Mouse (Mus musculus) layer of hippocampus, adult 6 months (tissue): ENCODE measurements around the gene Ldhc. TPM values are rescaled to one million over a fixed set of nuclear protein-coding genes. Genes with fewer than 3 reads are reported as not detected.

Source experiments
- long read RNA-seq, 2 experiments: library from polyadenylated mRNA; unstranded; transcript quantifications; one replicate each; pipeline ENCODE4 v2.0.0; 2019 to 2020
- polyA plus RNA-seq: library from polyadenylated mRNA; unstranded; fragments of <200 nt; fragmentation: Nextera tagmentation; gene quantifications from 2 replicates; pipeline ENCODE4 v1.2.3, GENCODE M21; 2021

Ldhc gene
- not detected in 2 replicates for polyA plus RNA-seq
- long read RNA-seq, experiment 1 = 0 reads
- long read RNA-seq, experiment 2 = 0 reads

DNA sequence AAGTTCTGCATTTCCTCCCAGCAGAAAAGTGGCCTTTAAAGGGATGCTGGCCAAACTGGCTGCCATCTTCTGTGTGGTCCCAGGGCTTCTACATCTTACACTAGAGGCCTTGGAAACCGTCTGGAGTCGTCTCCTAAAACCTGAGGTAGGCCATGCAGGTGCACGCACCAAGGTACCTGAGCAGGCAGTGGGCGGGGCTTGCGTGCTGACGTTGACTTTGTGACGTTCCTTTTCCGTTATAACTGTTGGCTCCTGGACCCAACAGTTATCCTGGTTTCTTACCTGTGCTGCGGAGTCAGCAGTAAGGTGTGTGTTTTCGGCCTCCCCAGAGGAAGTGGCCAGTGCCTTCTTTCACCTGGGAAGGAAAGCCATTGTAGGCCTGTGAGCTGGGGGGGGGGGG is at the start of gene Ldhc:
TSS of gene Ldhc (plus strand) at position 208 of the 400 bp plus-strand sequence.

DNA sequence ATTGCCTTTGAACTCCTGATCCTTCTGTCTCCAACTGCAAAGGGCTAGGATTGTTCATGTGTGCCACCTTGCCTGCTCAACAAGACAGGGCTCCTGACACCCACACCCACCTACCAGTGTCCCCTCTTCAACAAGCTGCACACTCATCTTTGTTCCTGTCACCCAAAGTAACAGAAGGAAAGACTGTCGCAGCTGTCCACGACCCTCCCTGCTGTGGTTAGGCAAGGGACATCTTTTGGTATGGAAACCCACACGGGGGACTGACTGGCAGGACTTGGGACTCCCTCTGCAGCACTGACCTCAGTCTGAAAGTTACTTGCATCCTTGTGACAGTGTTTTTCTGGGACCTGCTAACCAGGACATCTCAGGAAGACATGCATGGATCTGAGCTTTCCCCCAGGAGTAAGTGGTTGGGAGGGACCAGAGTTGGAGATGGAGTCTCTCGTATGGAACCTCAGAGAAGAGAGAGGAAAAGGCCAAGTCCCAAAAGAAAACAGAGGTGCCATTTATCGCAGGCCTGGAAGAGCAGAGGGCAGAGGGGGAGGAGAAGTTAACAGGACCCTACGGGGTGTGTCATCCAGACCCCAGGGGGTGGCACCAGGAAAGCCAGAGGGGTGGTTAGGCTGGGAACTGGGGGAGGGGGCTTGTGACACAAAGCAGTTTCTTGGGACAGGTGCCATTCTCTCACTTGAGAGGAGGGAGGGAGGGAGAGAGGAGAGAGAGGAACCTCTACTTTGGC is 20.0 kb upstream of the Ldhc start, which contains the start of gene Ldha:
TSS of gene Ldha (plus strand) at position 689 of the 739 bp plus-strand sequence.

DNA sequence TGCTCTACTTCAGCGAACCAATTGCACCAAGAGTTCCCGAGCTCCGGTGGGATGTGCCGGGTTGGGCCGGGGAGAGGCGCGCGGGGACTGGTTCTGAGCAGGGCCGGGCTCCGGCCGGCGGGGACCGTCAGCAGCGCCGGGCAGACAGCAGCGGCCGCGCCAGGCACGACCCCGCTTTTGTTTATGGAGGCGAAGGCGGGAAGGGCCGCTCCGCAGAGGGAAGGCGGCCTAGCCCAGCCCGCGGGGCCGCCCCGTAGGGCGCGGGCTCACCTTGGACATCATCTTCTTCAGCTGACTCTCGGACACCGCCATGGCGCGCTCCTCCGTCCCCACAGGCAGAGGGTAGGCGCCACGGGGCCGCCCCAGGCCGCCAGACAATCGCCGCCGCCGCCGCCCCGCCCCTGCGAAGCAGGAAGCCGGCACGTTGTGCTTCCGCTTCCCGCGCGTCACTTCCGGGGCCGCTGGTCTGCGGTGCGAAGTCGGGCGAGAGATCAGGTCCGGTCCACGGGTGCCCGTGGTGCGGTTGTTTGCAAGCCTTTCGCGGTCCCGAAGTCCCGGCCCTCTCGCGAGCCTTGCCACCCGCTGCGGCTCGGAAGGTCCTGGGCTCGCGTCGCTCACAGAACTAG is 58.7 kb downstream of the Ldhc start, which contains the start of gene Tsg101:
TSS of gene Tsg101 (minus strand) at position 419 of the 626 bp plus-strand sequence.

Other genes starting within 250 kb of the Ldhc start
- gene Sergef, start 221.4 kb upstream of the Ldhc start, polyA plus RNA-seq = 32.6 and 34.1 TPM in 2 replicates
- gene Tph1, start 188.7 kb upstream of the Ldhc start, polyA plus RNA-seq = 0.34 and 0.64 TPM in 2 replicates
- gene Saal1, start 150.5 kb upstream of the Ldhc start, polyA plus RNA-seq = 9.9 and 11.1 TPM in 2 replicates
- gene Saa3, start 145.5 kb upstream of the Ldhc start, polyA plus RNA-seq = not detected in 2 replicates
- gene Saa4, start 128.6 kb upstream of the Ldhc start, polyA plus RNA-seq = not detected in 2 replicates
- gene Saa1, start 118.2 kb upstream of the Ldhc start, polyA plus RNA-seq = 0.19 and 0.28 TPM in 2 replicates
- 0.53 TPM in 1 of 2 replicates, not detected in the other for gene Saa2, start 109.4 kb upstream of the Ldhc start, polyA plus RNA-seq
- 3.3 and 4.4 TPM in 2 replicates for gene Hps5, start 65.1 kb upstream of the Ldhc start, polyA plus RNA-seq
- gene Gtf2h1, start 65.1 kb upstream of the Ldhc start, polyA plus RNA-seq = 14.6 and 17.1 TPM in 2 replicates
- gene Ldha, start 19.7 kb upstream of the Ldhc start, polyA plus RNA-seq = 957 and 989 TPM in 2 replicates
- 239 and 241 TPM in 2 replicates for gene Tsg101, start 58.8 kb downstream of the Ldhc start, polyA plus RNA-seq
- gene Uevld, start 97.3 kb downstream of the Ldhc start, polyA plus RNA-seq = 3.5 and 3.6 TPM in 2 replicates
- gene Gm9999, start 122.4 kb downstream of the Ldhc start, polyA plus RNA-seq = not detected in 2 replicates
- gene Spty2d1, start 147.2 kb downstream of the Ldhc start, polyA plus RNA-seq = 3.9 and 5.5 TPM in 2 replicates
- gene Tmem86a, start 189.4 kb downstream of the Ldhc start, polyA plus RNA-seq = 23.7 and 27.1 TPM in 2 replicates